Mouse (Mus musculus) E14TG2a.4 (cell line): Measurements from ENCODE around the gene Nfatc4.

ENCODE experiments used
- H3K27me3 ChIP-seq: 2 replicates; pipeline ENCODE4 v1.6.1; 2014; ENCODE audit warnings: low read length, control low read depth; ENCODE audit not compliant: insufficient read depth
- H3K36me3 ChIP-seq: 2 replicates; pipeline ENCODE4 v1.6.1; 2014; ENCODE audit warnings: low read length, control low read depth; ENCODE audit not compliant: insufficient read depth
- H3K4me1 ChIP-seq: replicated peaks from 2 replicates; pipeline ENCODE4 v1.6.1; 2014; ENCODE audit warnings: low read depth, low read length, control low read depth
- H3K4me3 ChIP-seq: replicated peaks from 2 replicates; pipeline ENCODE4 v1.5.1; 2014; ENCODE audit warnings: mild to moderate bottlenecking, low read length
- H3K9me3 ChIP-seq: 2 replicates; pipeline ENCODE4 v1.6.1; 2014; ENCODE audit warnings: low read length, control low read depth
- CTCF ChIP-seq: conservative IDR thresholded peaks from 2 replicates; pipeline ENCODE4 v1.5.1; 2014; ENCODE audit warnings: low read length
- NANOG ChIP-seq: IDR thresholded peaks from 2 replicates; pipeline ENCODE4 v1.6.1; 2014; ENCODE audit warnings: borderline replicate concordance, low read length, mixed read lengths
- POU5F1 ChIP-seq: IDR thresholded peaks from 2 replicates; pipeline ENCODE4 v1.6.1; 2014; ENCODE audit warnings: low read length, borderline replicate concordance

The Nfatc4 gene

DNA sequence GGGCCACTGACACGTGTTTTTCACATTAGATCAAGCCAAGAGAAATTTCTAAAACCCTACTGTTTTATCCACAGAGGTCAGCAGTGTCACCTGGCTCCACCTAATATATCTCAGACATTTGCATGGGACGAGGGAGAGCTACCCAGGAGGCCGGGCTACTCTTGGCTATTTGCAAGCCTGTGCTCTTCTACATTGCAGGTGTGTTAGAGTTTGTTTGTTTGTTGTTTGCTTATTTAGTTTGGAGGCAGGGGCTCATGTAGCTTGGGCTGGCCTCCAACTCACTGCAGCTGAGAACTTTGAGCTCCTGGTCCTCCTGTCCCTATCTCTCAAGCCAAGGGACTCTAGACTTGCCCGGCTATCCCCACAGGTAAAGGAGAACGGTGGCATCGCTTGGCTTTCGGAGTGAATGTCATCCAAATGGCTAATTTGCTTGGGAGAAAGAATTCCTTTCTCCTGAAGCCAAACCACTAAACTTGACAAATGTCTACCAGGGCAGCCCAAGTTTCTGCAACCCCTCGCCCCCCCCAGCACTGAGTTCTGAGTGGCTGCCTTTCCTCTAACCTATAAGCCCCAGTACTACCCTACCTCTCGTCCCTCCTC lies 40.5 kb upstream of the Nfatc4 start:
- no peaks in the 10 kb centered on the region for H3K9me3 ChIP-seq
- H3K36me3 ChIP-seq = peaks cover 20% of the 10 kb centered on the region
- H3K27me3 ChIP-seq = peaks cover 90% of the 10 kb centered on the region
- H3K4me1 ChIP-seq = peaks cover 47% of the 10 kb centered on the region
- TF ChIP-seq CTCF = no peak
- no peak for TF ChIP-seq NANOG
- no peak for TF ChIP-seq POU5F1
- no peak overlapping the region for H3K4me3 ChIP-seq

DNA sequence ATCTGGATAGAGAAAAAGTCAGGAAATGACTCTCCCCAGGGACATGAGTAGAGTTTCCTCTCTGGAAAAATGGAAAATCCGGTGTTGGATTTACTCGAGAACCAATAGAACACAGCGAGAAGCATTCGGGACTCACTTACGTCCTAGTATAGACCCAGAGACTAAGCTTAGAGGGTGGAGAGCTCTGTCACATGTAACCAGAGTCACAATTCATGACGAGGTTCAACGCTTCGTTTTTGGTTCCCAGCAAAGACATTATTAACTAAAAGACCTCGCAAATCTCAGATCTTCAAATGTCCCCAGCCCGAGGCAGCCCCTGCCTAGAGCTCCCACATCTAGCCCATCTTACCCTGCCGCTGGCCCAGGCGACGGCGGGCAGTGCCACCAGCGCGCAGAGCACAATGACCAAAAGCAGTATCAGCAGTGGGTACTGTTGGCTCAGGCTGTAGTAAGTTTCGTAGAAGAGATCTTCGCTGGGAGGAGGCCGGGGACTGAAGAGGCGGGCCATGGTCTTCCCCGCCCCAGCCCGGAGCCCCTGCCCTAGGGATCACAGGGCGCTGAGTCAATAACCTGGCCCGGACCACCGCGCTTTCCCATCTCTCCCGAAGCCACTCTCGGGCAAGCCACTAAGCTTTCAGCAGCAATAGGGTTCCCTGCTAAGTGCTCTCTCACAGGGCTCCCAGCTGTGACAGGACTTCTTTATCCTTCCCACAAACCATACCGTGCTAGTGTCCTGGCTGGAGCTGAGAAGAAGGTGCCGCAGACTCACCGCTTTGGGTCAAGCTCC lies 39.6 kb upstream of the Nfatc4 start:
- H3K4me3 ChIP-seq = peak overlapping the region; percentile 66
- no peak for TF ChIP-seq NANOG
- peaks cover 90% of the 10 kb centered on the region for H3K27me3 ChIP-seq
- H3K9me3 ChIP-seq = no peaks in the 10 kb centered on the region
- H3K36me3 ChIP-seq = peaks cover 20% of the 10 kb centered on the region
- peaks cover 53% of the 10 kb centered on the region for H3K4me1 ChIP-seq

DNA sequence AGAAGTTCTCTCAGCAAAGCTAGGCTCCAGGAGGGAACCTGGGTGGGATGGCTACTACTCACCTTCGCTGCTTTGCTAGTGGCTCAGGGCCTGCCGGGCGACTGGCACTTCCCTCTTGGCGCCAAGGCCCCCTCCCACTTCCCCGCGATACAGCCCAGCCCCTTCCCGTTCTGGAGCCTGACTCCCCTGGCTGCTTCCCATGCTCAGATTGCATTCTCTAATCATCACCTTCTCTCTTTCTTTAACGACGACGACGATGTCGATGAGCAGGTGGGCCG lies 39.0 kb upstream of the Nfatc4 start, which contains the start of gene Adcy4:
Gene Adcy4, minus strand, starts transcription at position 138 of the 278 bp plus-strand sequence.
- Histone ChIP-seq H3K4me3 (peak within 1 kb of the TSS; percentile 66), H3K4me1 (peaks cover 53% of the 10 kb centered on the region), H3K9me3 (no peaks in the 10 kb centered on the region), H3K27me3 (peaks cover 91% of the 10 kb centered on the region), H3K36me3 (peaks cover 20% of the 10 kb centered on the region)
- no peak for TF ChIP-seq NANOG
- TF ChIP-seq POU5F1 = no peak
- TF ChIP-seq CTCF = no peak

DNA sequence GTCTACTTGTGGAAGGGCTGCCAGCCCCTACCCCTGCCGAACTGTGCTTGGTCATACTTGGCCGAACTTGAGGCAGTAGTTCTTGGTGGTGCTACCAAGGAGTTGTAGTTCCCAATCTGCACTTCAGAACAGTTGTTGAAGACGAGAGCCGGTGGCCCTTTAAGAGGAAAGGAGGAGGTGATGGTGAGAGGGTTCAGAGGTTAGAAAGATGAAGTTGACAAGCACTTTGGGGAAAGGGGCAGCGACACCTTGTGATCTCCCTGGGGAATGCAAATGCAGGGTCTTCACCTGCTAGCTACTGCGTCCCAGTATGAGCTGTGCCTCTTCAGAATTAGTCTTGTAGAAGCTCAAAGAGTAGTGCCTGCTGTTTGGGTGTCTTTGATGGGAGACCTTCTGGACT lies 37.7 kb upstream of the Nfatc4 start:
- no peak overlapping the region for H3K4me3 ChIP-seq
- H3K4me1 ChIP-seq = peaks cover 46% of the 10 kb centered on the region
- peaks cover 94% of the 10 kb centered on the region for H3K27me3 ChIP-seq
- TF ChIP-seq CTCF = peak; percentile 46
- TF ChIP-seq NANOG = no peak
- peaks cover 20% of the 10 kb centered on the region for H3K36me3 ChIP-seq
- H3K9me3 ChIP-seq = no peaks in the 10 kb centered on the region

- H3K4me1 ChIP-seq = peaks cover 33% of the 10 kb centered on the region
- peaks cover 20% of the 10 kb centered on the region for H3K36me3 ChIP-seq
- H3K9me3 ChIP-seq = no peaks in the 10 kb centered on the region
- TF ChIP-seq NANOG (no peak), CTCF (no peak), POU5F1 (no peak)
- peaks cover 84% of the 10 kb centered on the region for H3K27me3 ChIP-seq
- H3K4me3 ChIP-seq = peak overlapping the region; percentile 78
These were observed 35.2 kb upstream of the Nfatc4 start for GRCm38 (mm10) chr14:55787731-55788130.

DNA sequence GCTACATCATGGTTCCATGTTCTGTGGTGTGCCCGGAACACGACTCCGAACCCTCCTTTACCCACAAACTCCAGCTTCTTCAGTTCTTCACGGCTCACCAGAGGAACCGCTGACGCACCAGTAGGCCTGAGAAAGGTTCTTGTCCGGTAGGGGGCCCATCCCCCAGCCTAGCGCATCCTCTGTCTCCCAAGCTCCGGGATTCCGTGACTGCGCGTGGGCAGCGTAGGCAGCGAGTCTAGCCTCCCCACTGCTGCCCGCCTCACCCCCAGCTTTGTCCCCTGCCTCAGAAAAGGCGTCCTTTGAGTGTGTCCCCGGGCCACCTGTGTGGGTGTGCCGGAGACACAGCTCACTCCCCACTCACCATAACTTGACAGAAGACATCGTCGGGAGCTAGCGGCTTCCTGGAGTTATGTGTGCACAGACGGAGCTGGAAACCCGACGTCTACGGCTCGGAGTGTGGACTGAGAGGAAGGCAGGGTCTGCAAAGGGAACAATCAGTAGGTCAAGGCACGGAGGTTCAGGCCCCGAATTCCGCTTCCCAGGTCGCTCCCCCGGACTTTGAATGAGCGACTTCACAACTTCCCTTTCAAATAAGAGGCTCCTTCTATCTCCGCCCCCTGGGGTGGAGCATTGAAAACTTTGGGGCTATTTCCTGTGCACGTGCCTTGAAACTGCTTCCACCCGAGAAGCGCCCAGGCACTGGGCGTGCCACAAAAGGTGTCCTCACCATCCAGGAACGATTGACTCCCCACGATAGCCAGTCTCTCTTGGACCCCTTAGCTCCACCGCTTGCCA lies 34.5 kb upstream of the Nfatc4 start, which contains the start of gene Ripk3:
Gene Ripk3, minus strand, starts transcription at position 610 of the 795 bp plus-strand sequence.
- Histone ChIP-seq H3K4me3 (peak within 1 kb of the TSS; percentile 78), H3K9me3 (no peaks in the 10 kb centered on the region), H3K4me1 (peaks cover 25% of the 10 kb centered on the region), H3K27me3 (peaks cover 77% of the 10 kb centered on the region), H3K36me3 (peaks cover 20% of the 10 kb centered on the region)
- TF ChIP-seq CTCF (0 out of 2 replicates have a peak, but pooled peaks have one; percentile 14), POU5F1 (no peak), NANOG (0 out of 2 replicates have a peak, but pooled peaks have one; percentile 33)

DNA sequence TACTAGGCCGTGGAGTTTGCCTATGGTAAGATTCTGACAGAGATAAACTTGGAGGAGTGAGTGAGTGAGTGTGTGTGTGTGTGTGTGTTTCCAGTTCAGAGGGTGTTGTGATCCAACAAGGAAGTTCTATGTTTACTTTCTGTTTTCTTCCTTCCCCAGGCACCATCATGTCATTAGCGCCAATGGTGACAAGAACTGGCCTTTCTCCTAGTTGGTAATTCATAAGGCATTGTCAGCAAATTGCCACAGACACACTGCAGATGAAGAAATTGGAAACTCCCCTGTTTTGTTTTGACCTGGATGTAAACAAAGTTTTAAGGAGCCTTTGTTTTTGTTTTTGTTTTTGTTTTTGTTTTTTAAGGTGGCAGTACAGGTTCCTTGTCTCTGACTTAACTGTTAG lies 29.5 kb upstream of the Nfatc4 start:
- H3K9me3 ChIP-seq = peaks cover 32% of the 10 kb centered on the region
- peaks cover 27% of the 10 kb centered on the region for H3K27me3 ChIP-seq
- H3K4me1 ChIP-seq = peaks cover 6% of the 10 kb centered on the region
- no peak overlapping the region for H3K4me3 ChIP-seq
- TF ChIP-seq CTCF (no peak), POU5F1 (no peak), NANOG (no peak)
- no peaks in the 10 kb centered on the region for H3K36me3 ChIP-seq

- no peak overlapping the region for H3K4me3 ChIP-seq
- TF ChIP-seq POU5F1 = no peak
- TF ChIP-seq CTCF = no peak
- no peak for TF ChIP-seq NANOG
- H3K36me3 ChIP-seq = no peaks in the 10 kb centered on the region
These were observed 29.0 kb upstream of the Nfatc4 start for GRCm38 (mm10) chr14:55793946-55794345.

More at GRCm38 (mm10) chr14:55793946-55794345, 29.0 kb upstream of the Nfatc4 start:
- Histone ChIP-seq H3K27me3 (peaks cover 22% of the 10 kb centered on the region), H3K9me3 (peaks cover 32% of the 10 kb centered on the region), H3K4me1 (peaks cover 1% of the 10 kb centered on the region)
